Mouse (Mus musculus) frontal cortex, postnatal 25 days (tissue): ENCODE measurements around the gene Fgfr2.
A peak's percentile ranks its signal among the peaks of the same experiment; 100 is the strongest.
"Not testable (repeated sequence)": the region's sequence is repeated elsewhere in the genome, so short reads cannot be mapped to it uniquely, and the experiment has no call there.

Source experiments
- DNase-seq, 2 experiments: peaks; one replicate each; pipeline ENCODE4 v3.0.0; 2022; ENCODE audit warnings: low spot score in 2 of 2

Fgfr2 gene

GRCm38 (mm10) chr7:132502445-132502844, 620.7 kb downstream of the Fgfr2 start:
- not testable (repeated sequence) for DNase-seq

DNA sequence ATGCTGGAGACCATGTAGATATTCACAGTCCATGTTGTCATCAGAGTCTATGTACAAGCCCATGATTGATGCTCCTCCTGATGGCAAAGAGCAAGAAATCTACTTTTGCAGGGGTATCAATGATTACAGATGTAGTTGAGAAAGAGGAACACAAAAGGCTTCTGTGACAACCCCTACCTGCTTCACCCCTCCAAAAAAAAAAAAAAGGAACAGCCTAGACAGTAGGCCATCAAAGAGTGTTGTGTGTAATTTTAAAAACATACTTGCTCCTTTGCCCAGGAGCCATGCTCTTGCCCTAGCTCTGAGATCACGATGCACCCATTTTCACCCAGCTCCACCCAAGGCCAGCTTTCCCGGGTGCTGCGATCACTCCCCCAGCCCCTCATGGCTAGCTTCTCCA, 626.0 kb downstream of the Fgfr2 start:
- DNase-seq, result no peak

DNA sequence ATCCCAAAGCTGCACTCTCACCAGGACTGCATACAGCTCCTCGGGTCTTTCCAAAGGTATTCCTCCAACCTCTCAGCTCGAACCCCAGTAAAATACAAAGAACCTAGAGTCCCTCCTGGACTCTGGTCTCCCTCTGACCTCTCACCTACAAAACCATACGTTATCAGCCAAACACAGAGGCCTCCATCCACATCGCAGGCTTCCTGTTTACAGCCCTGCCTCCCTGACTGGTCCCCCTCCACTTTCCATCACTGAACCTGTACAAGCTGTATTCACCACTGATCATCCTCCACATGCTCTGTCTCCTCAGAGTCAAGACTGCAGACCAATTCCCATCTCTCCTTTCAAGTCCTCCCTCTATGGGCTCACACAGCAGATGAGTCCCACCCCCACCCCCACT, 628.9 kb downstream of the Fgfr2 start:
- DNase-seq, result no peak

DNA sequence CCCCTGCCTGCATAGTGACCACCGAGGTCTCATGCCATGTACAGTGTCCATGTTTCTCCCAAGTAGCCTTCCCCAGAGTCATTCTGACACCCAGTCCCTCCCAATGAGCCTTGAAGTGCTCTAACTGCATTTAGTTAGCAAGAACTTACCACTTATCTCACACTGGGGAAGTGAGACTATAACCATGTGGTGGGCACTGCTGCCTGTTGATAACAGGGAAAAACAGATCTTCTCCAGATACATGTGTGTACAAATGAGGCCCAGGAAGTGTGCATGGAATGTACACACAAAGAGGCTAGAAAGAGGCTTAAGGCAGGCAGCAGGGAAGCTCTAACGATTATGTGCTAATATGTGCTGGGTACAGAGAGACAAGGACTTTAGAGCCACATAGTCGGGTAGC, 629.5 kb downstream of the Fgfr2 start:
- DNase-seq, result no peak

DNA sequence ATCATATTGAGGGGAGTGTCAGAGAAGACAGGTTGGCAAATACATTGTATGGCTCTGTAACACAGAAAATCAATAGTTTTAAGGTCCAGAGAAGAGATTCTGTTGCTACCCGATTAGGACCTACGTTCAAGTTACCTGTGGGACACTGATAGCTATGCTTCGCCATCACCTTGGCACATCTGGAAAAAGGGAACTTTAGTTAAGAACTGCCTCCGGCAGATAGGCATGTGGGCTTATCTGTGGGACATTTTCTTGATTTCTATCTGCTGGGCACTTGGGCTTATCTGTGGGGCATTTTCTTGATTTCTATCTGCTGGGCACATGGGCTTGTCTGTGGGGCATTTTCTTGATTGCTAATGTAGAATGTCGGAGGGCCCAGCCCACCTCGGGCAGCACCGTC, 631.2 kb downstream of the Fgfr2 start:
- DNase-seq, result no peak

GRCm38 (mm10) chr7:132487361-132487760, 635.8 kb downstream of the Fgfr2 start:
- DNase-seq, result no peak

DNA sequence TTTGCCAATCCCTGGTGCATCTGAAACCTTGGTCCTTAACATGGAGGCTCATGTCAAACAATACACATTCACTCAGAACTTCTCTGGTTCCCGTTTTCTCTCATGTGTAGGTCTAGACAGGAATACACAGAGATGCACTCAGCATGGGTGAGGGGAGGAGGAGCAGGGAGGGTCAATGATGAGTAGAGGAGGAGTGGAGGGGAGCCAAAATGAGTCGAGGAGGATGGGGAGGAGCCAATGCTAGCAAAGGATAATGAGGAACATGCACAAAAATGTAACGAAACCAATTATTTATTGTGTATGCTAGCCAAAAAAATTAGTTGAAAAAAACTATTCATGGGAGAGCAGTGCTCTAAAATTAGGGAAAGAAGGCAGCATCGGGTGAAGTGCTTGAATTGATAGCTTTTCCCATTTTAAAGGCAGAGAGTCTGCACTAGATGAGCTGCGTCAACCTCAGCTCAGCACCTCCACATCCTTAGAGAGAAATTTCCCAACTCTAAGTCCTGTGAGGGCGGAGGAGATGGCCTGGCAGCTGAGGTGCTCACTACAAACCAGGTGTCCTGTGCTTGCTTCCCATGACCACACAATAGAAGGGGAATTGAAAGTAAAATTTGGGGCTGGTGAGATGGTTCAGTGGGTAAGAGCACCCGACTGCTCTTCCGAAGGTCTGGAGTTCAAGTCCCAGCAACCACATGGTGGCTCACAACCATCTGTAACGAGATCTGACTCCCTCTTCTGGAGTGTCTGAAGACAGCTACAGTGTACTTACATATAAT, 636.6 kb downstream of the Fgfr2 start:
- no peak for DNase-seq

- DNase-seq, result no peak
These were observed 638.7 kb downstream of the Fgfr2 start for GRCm38 (mm10) chr7:132484424-132484823.

- no peak for DNase-seq
These were observed 642.3 kb downstream of the Fgfr2 start for GRCm38 (mm10) chr7:132480696-132481306.

DNA sequence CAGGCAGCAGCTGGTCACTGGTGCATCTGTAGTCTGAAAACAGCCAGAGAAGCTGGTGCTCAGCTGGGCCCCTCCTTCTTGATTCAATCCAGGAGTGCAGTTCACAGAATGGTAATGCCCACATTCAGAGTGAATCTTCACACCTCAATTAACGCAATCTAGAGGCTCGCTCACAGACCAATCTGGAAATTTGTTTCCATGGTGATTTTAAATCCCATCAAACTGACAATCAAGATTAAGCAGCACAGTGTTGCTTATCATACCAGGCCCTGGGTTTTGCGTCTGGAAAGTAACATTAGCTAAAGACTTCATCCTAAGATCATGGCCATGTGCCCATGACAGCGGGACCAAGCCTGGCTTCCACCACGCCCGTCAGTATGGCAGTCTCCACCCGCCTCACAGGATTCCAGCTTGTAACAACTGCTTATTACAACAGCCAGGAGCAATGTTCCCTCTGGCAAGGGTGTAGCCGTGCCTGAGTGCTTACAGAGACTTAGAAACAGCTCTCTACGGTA, 644.8 kb downstream of the Fgfr2 start:
- no peak for DNase-seq

DNA sequence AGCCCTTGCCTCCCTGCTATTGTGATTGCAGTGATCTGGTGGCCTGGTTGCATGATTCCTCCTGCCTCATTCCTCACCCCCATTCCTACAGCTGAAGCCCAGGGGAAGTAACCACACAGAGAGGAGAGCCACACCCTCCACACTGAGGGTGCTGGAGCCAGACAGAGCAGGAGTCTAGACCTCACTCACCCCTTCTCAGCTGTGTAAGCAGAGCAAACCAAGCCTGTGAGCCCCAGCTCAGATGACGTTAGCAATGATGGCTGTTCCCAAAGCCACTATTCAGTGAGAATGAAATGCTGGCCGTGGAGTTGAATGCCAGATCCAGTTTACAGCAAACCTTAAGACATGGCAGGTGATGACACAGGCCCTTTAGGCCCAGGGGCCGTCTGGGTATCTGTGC, 645.4 kb downstream of the Fgfr2 start:
- no peak for DNase-seq

GRCm38 (mm10) chr7:132476491-132476890, 646.7 kb downstream of the Fgfr2 start:
- DNase-seq, result no peak

DNA sequence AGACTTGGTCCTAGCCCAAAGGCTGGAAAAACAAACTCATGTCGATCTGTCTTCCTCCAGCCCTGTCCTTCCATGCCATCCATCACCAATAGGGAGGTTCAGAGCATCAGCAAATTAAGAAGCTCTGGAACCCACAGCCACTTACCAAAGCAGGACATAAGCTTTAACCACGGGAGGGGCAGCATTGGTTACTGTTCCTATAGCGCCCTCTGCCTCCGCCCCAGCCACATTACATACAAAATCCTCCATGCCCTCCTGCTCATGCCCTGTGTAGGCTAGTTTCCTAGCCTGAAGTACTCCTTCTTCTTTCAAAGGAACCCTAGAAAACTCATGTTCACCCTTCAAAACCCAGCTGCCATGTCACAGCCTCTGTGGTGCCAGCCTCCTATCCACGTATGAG, 648.1 kb downstream of the Fgfr2 start:
- DNase-seq, result peak; percentile 58

DNA sequence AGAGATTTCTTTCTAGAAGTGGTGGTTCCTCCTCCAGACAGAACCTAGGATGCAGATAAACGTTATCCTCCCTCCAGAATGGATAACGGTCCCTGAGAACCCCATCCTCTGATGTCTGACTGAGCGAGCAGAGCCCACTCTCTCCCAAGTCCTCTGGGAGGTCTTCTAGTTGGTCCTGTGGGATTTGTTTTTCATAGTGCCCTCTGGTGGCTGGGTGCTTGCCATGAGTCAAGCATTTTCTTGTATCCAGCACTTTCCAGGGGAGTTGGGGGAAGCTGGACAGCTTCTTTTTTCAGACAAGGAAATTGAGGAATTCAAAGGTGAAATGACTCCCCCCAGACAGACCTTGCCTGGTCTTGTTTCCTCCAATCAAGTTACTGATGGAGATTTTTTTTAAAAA, 651.8 kb downstream of the Fgfr2 start:
- peak; percentile 33 to 45 for DNase-seq

DNA sequence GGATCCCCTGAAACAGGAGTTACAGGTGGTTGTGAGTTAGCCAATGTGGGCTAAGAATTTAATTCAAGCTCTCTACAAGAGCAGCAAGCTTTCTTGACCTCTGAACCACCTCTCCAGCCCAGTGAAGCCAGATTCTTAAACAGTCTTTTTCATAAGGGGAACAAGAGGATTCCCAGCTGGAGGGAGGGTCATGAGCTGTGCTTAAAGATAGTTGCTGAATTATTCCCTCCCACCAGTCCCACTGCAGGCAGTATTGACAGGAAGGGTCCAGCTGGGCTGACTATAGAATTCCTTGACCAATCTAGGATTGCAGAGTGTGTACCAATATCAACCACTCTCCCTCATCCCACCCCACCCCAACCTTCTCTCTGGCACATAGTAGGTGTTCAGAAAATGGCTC, 654.8 kb downstream of the Fgfr2 start:
- no peak for DNase-seq

DNA sequence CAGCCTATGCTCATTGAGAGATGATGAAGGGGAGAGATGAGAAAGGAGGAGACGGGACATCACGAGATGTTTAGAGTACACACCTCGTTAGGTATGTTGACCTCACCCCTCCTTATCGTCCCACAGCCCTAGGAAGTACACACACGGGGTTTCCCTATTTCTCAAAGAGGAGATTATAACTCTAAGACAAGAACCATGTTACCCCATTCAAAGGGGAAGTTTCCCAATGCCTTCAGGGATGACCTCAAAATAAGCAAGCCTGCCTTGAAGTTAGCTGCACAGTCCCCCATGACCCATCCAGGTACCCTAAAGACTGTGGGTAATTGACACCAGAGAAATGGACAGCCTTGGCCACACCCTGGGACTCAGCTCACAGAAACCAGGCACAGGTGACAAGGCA, 657.3 kb downstream of the Fgfr2 start:
- DNase-seq, result no peak

GRCm38 (mm10) chr7:132464894-132465293, 658.3 kb downstream of the Fgfr2 start:
- no peak for DNase-seq

GRCm38 (mm10) chr7:132458493-132458892, 664.7 kb downstream of the Fgfr2 start:
- DNase-seq, result no peak

DNA sequence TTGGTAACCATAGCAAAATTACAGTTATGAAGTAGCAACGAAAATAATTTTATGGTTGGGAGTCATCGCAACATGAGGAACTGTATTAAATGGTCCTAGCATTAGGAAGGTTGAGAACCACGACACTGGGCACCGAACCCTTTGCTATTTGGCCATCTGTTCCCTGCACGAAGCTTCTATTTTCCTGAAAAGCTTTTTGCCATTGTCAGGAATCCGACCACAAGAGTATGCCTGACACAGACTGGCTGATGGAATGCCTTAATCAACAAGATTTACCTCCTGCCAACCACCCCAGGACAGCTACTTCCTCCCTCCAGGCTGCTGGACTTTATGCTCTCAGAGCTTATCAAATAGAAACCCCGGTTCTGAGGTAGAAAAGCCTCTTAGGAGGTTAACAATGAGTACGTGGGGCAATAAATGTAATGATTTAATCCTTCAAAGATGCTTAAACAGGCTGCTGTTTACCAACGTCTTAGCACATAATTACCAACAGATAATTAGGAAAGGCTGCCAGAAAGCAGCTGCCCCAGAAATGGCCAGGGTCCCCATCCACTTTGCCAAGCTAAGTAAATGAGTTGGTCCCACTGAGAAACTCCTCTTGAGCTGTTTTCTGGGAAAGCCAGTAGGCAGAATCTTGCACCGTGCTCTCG, 668.0 kb downstream of the Fgfr2 start:
- no peak for DNase-seq

DNA sequence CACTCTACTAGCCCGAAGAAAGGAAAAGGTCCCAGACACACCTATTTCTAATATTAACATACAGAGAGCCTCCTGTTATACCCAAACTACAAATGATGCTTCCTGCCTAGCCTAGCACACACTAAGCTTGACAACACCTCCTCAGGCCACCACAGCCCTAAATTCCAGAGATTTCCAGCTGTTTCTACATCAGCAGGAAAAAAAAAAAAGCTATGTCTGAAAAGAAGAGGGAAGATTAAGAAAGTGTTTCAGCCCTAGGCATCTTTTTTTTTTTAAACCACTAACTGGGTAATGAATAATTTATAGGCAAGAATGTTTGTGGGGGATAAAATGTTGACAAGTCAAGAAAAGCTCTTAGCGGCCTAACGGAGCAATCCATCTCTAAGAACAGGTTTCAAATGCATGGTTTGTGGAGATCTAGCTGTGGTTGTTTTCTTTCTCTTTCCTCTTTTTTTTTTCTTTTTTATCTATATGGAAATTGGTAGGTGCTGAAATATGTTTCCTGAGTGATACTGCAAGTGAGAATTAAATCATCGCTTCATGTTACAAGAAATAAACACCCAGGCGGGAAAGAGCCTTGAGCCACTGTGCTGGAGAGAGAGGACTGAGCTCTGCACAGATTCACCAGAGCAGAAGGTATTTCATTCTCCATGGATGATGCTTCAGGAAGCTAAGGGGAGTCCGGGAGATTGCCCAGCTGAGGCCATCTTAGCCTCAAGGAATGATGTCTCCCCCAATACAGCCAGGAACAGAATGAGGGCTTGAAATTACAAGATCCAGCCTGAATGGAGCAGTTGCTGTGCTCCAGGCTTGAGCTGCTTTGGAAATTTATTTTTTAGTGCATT, 673.0 kb downstream of the Fgfr2 start:
- no peak for DNase-seq

GRCm38 (mm10) chr7:132448511-132449154, 674.5 kb downstream of the Fgfr2 start:
- DNase-seq, result no peak
